Mouse (Mus musculus): Measurements from ENCODE around the gene Rora. TPM values are rescaled to one million over a fixed set of nuclear protein-coding genes. Genes with fewer than 3 reads are reported as not detected.

Gene Rora
- polyA plus RNA-seq, 1 experiment from 2014 or later: 18.6 TPM

DNA sequence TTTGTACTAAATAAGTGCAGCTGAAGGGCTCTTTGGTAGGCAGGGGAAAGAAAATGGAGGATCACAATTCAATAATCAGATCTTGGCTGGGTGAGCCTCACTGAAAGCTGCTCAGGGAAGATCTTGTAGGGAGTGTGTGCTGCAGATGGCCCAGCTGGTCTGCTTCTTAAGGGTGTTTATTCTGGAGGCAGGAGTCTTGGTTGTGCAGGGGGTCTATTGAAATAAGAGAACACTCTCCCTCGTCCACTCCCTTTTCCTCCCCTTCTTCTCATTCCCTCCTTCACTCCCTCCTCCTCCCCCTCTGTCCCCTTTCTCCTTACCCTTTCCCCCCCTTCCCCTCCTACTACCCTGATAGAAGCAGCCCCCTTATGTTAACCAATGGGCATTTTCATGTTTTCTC is 167.8 kb downstream of the Rora start:
- Histone ChIP-seq H3K27me3 (no peaks in the 10 kb centered on the region), H3K9ac (no peak overlapping the region), H3K4me1 (peaks cover 9% of the 10 kb centered on the region; the same call in 1 of the 2 replicates), H3K4me2 (no peak overlapping the region), H3K9me3 (no peaks in the 10 kb centered on the region), H3K36me3 (no peaks in the 10 kb centered on the region), H3K27ac (no peak overlapping the region), H3K4me3 (no peak overlapping the region)
- WGBS: 33% methylated on average over 1 of the region's 1 CpGs
- no peak for ATAC-seq (ENCODE audit: insufficient number of reproducible peaks, insufficient read depth, low FRiP score, low TSS enrichment, low read depth)

DNA sequence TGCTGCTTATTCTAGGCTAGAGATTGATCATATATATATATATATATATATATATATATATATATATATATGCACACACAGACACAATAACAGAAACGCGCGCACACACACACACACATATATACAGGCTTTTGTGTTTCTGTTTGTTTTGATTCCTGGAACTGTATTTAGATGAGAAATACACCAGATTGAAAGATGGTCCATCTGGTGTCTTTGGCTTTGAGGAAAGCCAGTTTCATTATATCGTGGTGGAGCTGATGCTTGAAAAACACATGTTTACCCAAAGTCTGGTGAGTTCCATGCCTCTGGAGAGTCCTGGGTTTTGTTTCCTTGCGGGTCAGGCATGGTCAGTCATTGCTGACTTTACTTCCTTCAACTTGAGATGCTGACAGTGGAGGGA is 169.7 kb downstream of the Rora start:
- H3K4me3 ChIP-seq: no peak overlapping the region
- no peaks in the 10 kb centered on the region for H3K36me3 ChIP-seq
- peaks cover 18% of the 10 kb centered on the region for H3K4me1 ChIP-seq
- no peaks in the 10 kb centered on the region for H3K9me3 ChIP-seq
- H3K27me3 ChIP-seq: no peaks in the 10 kb centered on the region
- no peak overlapping the region for H3K27ac ChIP-seq
- WGBS: 90% methylated on average over 5 of the region's 5 CpGs
- ATAC-seq (ENCODE audit: insufficient number of reproducible peaks, insufficient read depth, low FRiP score, low TSS enrichment, low read depth): no peak
- no peak overlapping the region for H3K4me2 ChIP-seq
- H3K9ac ChIP-seq: no peak overlapping the region

GRCm38 (mm10) chr9:68825107-68825506 is 171.5 kb downstream of the Rora start:
- H3K4me1 ChIP-seq: peaks cover 16% of the 10 kb centered on the region
- no peak overlapping the region for H3K4me2 ChIP-seq
- WGBS: 59% methylated on average over 4 of the region's 4 CpGs
- H3K4me3 ChIP-seq: no peak overlapping the region
- no peaks in the 10 kb centered on the region for H3K9me3 ChIP-seq
- H3K27me3 ChIP-seq: no peaks in the 10 kb centered on the region
- H3K27ac ChIP-seq: no peak overlapping the region
- no peaks in the 10 kb centered on the region for H3K36me3 ChIP-seq
- no peak overlapping the region for H3K9ac ChIP-seq
- no peak for ATAC-seq (ENCODE audit: insufficient number of reproducible peaks, insufficient read depth, low FRiP score, low TSS enrichment, low read depth)

DNA sequence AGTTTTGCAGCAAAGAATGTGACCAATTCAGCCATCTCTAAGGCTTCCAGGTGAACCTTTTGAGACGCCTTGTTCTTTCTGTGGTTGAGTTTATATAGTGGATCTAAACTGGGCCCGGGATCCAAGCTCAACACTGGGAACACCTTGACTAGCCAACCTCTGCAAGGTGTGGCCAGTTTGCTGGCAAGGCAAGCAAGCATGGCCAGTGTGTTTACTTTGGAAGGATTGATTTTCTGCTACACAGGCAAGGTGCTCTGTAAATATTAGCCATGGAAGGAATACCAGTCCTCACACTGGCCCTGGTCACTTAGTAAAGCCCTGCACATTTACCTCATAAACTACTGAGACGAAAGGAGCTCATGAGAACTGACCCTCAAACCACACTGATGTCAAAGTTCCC is 172.3 kb downstream of the Rora start:
- H3K4me3 ChIP-seq: no peak overlapping the region
- no peak overlapping the region for H3K9ac ChIP-seq
- no peak overlapping the region for H3K27ac ChIP-seq
- no peak for ATAC-seq (ENCODE audit: insufficient number of reproducible peaks, insufficient read depth, low FRiP score, low TSS enrichment, low read depth)
- H3K4me1 ChIP-seq: peaks cover 10% of the 10 kb centered on the region
- H3K27me3 ChIP-seq: no peaks in the 10 kb centered on the region
- no peaks in the 10 kb centered on the region for H3K9me3 ChIP-seq
- H3K36me3 ChIP-seq: no peaks in the 10 kb centered on the region
- 85% methylated on average over 3 of the region's 3 CpGs for WGBS
- no peak overlapping the region for H3K4me2 ChIP-seq

DNA sequence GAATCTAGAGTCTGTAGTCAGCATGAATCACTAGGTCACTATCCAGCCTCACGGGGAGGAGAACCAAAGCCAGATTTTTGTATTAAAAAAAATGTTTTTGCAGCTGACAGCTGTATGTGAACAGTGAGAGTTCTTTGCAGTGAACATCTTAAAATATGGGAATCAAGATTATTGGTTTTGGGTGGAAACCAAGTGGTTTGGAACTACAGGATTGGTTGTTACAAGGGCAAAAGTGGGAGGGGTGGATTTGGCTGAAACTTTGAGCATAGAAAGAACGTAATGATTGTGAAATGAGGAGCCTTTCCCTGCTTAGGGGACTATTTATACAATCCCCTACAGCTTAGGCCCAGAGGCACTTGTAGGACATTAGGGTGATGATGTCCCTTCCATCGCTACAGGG is 173.9 kb downstream of the Rora start:
- no peaks in the 10 kb centered on the region for H3K9me3 ChIP-seq
- H3K9ac ChIP-seq: no peak overlapping the region
- ATAC-seq (ENCODE audit: insufficient number of reproducible peaks, insufficient read depth, low FRiP score, low TSS enrichment, low read depth): no peak
- no peaks in the 10 kb centered on the region for H3K36me3 ChIP-seq
- peaks cover 10% of the 10 kb centered on the region for H3K4me1 ChIP-seq
- no peak overlapping the region for H3K4me3 ChIP-seq
- WGBS: 67% methylated on average over 3 of the region's 3 CpGs
- H3K27ac ChIP-seq: no peak overlapping the region
- no peak overlapping the region for H3K4me2 ChIP-seq
- no peaks in the 10 kb centered on the region for H3K27me3 ChIP-seq

GRCm38 (mm10) chr9:68829903-68830302 is 176.3 kb downstream of the Rora start:
- H3K9me3 ChIP-seq: no peaks in the 10 kb centered on the region

GRCm38 (mm10) chr9:68833323-68833722 is 179.7 kb downstream of the Rora start:
- no peak for ATAC-seq (ENCODE audit: insufficient number of reproducible peaks, insufficient read depth, low FRiP score, low TSS enrichment, low read depth)
- Histone ChIP-seq H3K4me3 (no peak overlapping the region), H3K4me1 (peaks cover 11% of the 10 kb centered on the region), H3K27ac (no peak overlapping the region), H3K9me3 (no peaks in the 10 kb centered on the region), H3K9ac (no peak overlapping the region), H3K27me3 (no peaks in the 10 kb centered on the region), H3K4me2 (no peak overlapping the region), H3K36me3 (no peaks in the 10 kb centered on the region)
- WGBS: 65% methylated on average over 6 of the region's 6 CpGs

More at GRCm38 (mm10) chr9:68829903-68830302, 176.3 kb downstream of the Rora start:
- H3K4me2 ChIP-seq: no peak overlapping the region
- H3K9ac ChIP-seq: no peak overlapping the region
- WGBS: 73% methylated on average over 4 of the region's 4 CpGs
- H3K4me3 ChIP-seq: no peak overlapping the region
- H3K27ac ChIP-seq: no peak overlapping the region
- H3K36me3 ChIP-seq: no peaks in the 10 kb centered on the region
- no peaks in the 10 kb centered on the region for H3K27me3 ChIP-seq
- H3K4me1 ChIP-seq: peaks cover 16% of the 10 kb centered on the region
- ATAC-seq (ENCODE audit: insufficient number of reproducible peaks, insufficient read depth, low FRiP score, low TSS enrichment, low read depth): no peak

DNA sequence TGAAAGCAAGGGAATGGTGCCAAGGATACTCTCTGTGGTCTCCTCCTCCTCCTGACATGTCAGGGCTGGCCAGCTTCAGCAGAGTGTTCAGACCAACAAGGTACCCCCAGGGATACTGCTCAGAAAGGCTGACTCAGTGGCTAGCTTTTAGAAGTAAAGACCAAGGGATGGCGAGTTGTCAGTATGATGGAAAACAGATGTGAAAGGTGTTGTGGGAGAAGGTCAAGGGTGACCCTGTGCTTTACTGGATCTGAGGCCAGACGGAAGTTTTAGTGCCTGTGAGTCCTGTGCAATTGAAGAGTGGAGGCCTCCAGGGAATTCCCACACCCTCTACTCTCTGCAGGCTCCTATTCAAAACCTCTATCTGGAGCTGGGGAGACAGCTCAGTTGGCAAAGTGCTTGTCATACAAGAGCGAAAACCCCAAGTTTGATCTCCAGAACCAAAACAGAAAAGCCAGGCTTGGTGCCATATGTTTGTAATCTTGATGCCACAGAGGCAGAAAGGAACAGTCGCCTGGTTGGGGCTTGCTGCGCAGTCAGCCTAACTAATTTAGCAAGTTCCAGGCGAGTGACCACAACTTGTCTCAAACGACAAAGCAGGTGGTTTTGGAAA is 181.6 kb downstream of the Rora start:
- WGBS: 37% methylated on average over 7 of the region's 7 CpGs
- ATAC-seq (ENCODE audit: insufficient number of reproducible peaks, insufficient read depth, low FRiP score, low TSS enrichment, low read depth): no peak
- no peaks in the 10 kb centered on the region for H3K36me3 ChIP-seq
- H3K4me3 ChIP-seq: no peak overlapping the region
- H3K27me3 ChIP-seq: no peaks in the 10 kb centered on the region
- no peak overlapping the region for H3K27ac ChIP-seq
- no peak overlapping the region for H3K4me2 ChIP-seq
- no peaks in the 10 kb centered on the region for H3K9me3 ChIP-seq
- H3K4me1 ChIP-seq: peaks cover 11% of the 10 kb centered on the region
- no peak overlapping the region for H3K9ac ChIP-seq

- H3K27ac ChIP-seq: no peak overlapping the region
- no peaks in the 10 kb centered on the region for H3K9me3 ChIP-seq
- 0 out of 2 replicates have a peak, but pooled peaks cover 3% of the 10 kb centered on the region for H3K4me1 ChIP-seq
- 66% methylated on average over 16 of the region's 16 CpGs for WGBS
- ATAC-seq (ENCODE audit: insufficient number of reproducible peaks, insufficient read depth, low FRiP score, low TSS enrichment, low read depth): no peak
- no peaks in the 10 kb centered on the region for H3K36me3 ChIP-seq
- H3K9ac ChIP-seq: no peak overlapping the region
- H3K27me3 ChIP-seq: no peaks in the 10 kb centered on the region
- H3K4me3 ChIP-seq: no peak overlapping the region
- no peak overlapping the region for H3K4me2 ChIP-seq
Observed at GRCm38 (mm10) chr9:68842134-68842892, 188.7 kb downstream of the Rora start.

GRCm38 (mm10) chr9:68845556-68845955 is 192.0 kb downstream of the Rora start:
- no peak overlapping the region for H3K4me2 ChIP-seq
- H3K9me3 ChIP-seq: no peaks in the 10 kb centered on the region
- no peaks in the 10 kb centered on the region for H3K27me3 ChIP-seq
- no peak overlapping the region for H3K9ac ChIP-seq
- H3K4me1 ChIP-seq: peaks cover 14% of the 10 kb centered on the region
- WGBS: 68% methylated on average over 2 of the region's 2 CpGs
- H3K4me3 ChIP-seq: no peak overlapping the region
- H3K36me3 ChIP-seq: no peaks in the 10 kb centered on the region
- H3K27ac ChIP-seq: no peak overlapping the region
- no peak for ATAC-seq (ENCODE audit: insufficient number of reproducible peaks, insufficient read depth, low FRiP score, low TSS enrichment, low read depth)

- Histone ChIP-seq H3K36me3 (no peaks in the 10 kb centered on the region), H3K4me3 (no peak overlapping the region), H3K4me1 (peaks cover 18% of the 10 kb centered on the region), H3K9ac (no peak overlapping the region), H3K27ac (peak overlapping the region; percentile 71), H3K9me3 (no peaks in the 10 kb centered on the region), H3K27me3 (no peaks in the 10 kb centered on the region), H3K4me2 (no peak overlapping the region)
- 27% methylated on average over 5 of the region's 5 CpGs for WGBS
- ATAC-seq (ENCODE audit: insufficient number of reproducible peaks, insufficient read depth, low FRiP score, low TSS enrichment, low read depth): no peak
Observed at GRCm38 (mm10) chr9:68850321-68850720, 196.7 kb downstream of the Rora start.

DNA sequence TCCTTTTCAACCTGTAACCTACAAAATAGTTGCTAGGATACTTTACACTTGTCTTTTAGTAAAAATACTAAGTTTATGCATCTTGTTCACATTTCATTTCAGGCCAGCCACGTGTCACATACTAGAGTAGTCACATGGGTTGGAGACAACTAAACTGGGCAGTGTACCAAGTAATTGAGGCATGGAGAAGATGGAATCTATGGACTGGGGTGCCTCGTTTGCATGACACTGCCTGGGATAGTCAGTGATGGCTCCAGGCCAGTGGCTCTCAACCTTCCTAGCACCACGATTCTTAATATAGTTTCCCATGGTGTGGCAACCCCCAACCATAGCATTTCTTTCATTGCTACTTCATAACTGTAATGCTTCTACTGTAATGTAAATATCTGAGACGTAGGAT is 198.6 kb downstream of the Rora start:
- no peak overlapping the region for H3K4me2 ChIP-seq
- WGBS: 53% methylated on average over 4 of the region's 4 CpGs
- no peak overlapping the region for H3K4me3 ChIP-seq
- no peaks in the 10 kb centered on the region for H3K36me3 ChIP-seq
- no peaks in the 10 kb centered on the region for H3K9me3 ChIP-seq
- no peak overlapping the region for H3K27ac ChIP-seq
- H3K27me3 ChIP-seq: no peaks in the 10 kb centered on the region
- peaks cover 18% of the 10 kb centered on the region for H3K4me1 ChIP-seq
- no peak overlapping the region for H3K9ac ChIP-seq
- no peak for ATAC-seq (ENCODE audit: insufficient number of reproducible peaks, insufficient read depth, low FRiP score, low TSS enrichment, low read depth)

Measured in embryonic facial prominence, embryonic 13.5 days (tissue).